Mouse (Mus musculus): ENCODE measurements around the gene Sspn.

DNA sequence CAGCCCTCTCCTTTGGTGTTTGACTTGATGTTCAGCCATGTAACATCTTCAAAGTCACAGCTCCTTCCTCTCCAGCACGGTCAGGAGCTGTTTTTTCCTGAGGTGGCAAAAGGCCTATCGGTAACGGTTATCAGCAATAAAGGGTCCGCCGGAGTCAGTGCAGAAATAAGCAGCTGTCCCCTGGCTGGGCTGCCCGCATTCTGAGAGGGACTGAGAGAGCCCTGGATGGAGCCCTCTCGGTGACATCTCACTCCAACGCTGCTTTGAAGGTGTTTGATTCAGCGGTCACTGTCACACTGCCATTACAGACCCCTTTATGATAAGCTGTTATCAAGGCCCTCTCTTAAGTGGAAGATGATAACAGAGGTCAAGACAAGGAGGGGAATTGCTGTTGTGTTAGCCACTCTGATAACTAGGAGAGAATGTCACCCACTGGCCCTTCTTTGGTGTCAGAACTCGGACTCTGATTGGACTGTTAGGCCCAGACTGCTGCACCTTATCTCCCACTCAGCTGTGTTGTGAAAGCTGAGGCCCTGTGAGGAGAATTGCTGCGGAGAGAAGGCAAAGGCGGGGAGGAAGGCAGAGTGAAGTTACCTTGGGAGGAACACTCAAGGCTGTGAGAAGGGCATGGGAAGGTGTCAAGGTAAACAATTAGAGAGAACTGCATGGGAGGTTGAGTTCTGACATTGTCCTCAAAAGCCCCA is 11.0 kb downstream of the Sspn start:
- TF ChIP-seq CTCF (IDR thresholded peaks at IDR 0.05; ENCODE audit: insufficient read depth, low read depth, low read length), result no peak
- TF ChIP-seq POLR2A (IDR thresholded peaks at IDR 0.05; ENCODE audit: insufficient read depth, low read depth, low read length), result no peak
